Comparison of ENCODE assay signal across 19 mouse cellular contexts in genomic region chr2:102918301-102918700, GRCm38 (mm10). TPM values are rescaled to one million over a fixed set of nuclear protein-coding genes. Genes with fewer than 3 reads are reported as not detected.
DNase-seq lines count a peak whose midpoint lies in the region; ATAC-seq and TF ChIP-seq lines count a peak whose summit lies in the region.
"Had no signal": no experiment of that assay in that cellular context is flagged by ENCODE, and none has a peak within 500 bp of the region (broad histone marks: within the 10 kb centered on the region; RNA-seq: fewer than 3 reads in every experiment).

No protein-coding gene starts in this region.

- no peak for TF ChIP-seq RAD21 in MEL (IDR thresholded peaks at IDR 0.05; ENCODE audit: low read depth, low read length)

- no peak overlapping the region for H3K9ac ChIP-seq in midbrain, embryonic 11.5 days (ENCODE audit: low read length)
- H3K9ac ChIP-seq in midbrain, embryonic 13.5 days (replicated peaks): no peak overlapping the region
- no peak overlapping the region for H3K9ac ChIP-seq in MEL (ENCODE audit: control insufficient read depth, low read depth, low read length, poor library complexity, severe bottlenecking)

- H3K9me3 ChIP-seq in midbrain, embryonic 11.5 days (ENCODE audit: control insufficient read depth, low read length): no peaks in the 10 kb centered on the region
- H3K9me3 ChIP-seq in midbrain, embryonic 13.5 days: no peaks in the 10 kb centered on the region
- H3K9me3 ChIP-seq in MEL (replicated peaks; ENCODE audit: insufficient read depth, low read length): no peaks in the 10 kb centered on the region
- H3K9me3 ChIP-seq: G1E had no signal

- no peak for TF ChIP-seq POLR2A in MEL (IDR thresholded peaks at IDR 0.05; ENCODE audit: control insufficient read depth in 1 of 2, insufficient read depth in 1 of 2, low read depth in 1 of 2, low read length in 2 of 2, poor library complexity in 1 of 2)

- H3K4me2 ChIP-seq in midbrain, embryonic 11.5 days: no peak overlapping the region
- no peak overlapping the region for H3K4me2 ChIP-seq in midbrain, embryonic 13.5 days (replicated peaks)

- H3K36me3 ChIP-seq in midbrain, embryonic 11.5 days (ENCODE audit: control insufficient read depth, insufficient read depth, low read length): no peaks in the 10 kb centered on the region
- H3K36me3 ChIP-seq in midbrain, embryonic 13.5 days: no peaks in the 10 kb centered on the region
- H3K36me3 ChIP-seq in MEL (ENCODE audit: control insufficient read depth in 1 of 2, insufficient read depth in 2 of 2, low read length in 2 of 2): peaks cover 0 to 18% of the 10 kb centered on the region in 2 experiments; a peak in 2 of 4 replicates
- H3K36me3 ChIP-seq: G1E had no signal

- DNase-seq in midbrain, embryonic 11.5 days (ENCODE audit: low spot score, missing footprints): peak; percentile 19
- no peak for DNase-seq in MEL (ENCODE audit: low read depth, low spot score)
- DNase-seq in spleen, postnatal 4 days (ENCODE audit: low spot score in 2 of 2): no peak
- DNase-seq: adrenal gland, adult 2 months; adrenal gland, adult 8-10 months; adrenal gland, postnatal 10 days; adrenal gland, postnatal 14 days; adrenal gland, postnatal 25 days; adrenal gland, postnatal 36 days; B cell, adult 2 months; cerebellum, adult 11 months; cerebellum, adult 11-12 months; cerebellum, adult 18-20 months; cerebellum, adult 2 months had no signal

- TF ChIP-seq EP300 in MEL (IDR thresholded peaks at IDR 0.05; ENCODE audit: low read depth in 1 of 2, low read length in 2 of 2): peak; percentile 42; a peak in 2 of 4 replicates

- ATAC-seq in midbrain, embryonic 11.5 days (ENCODE audit: low FRiP score): no peak
- ATAC-seq in midbrain, embryonic 13.5 days: no peak
- ATAC-seq: activated CD4-positive, CD25-positive, alpha-beta regulatory T cell, adult 4 months; CD4-positive, CD25-positive, alpha-beta regulatory T cell, adult 4 months; Patski had no signal

- H3K27me3 ChIP-seq in midbrain, embryonic 11.5 days (ENCODE audit: control insufficient read depth, insufficient read depth, low read length): no peaks in the 10 kb centered on the region
- H3K27me3 ChIP-seq in midbrain, embryonic 13.5 days: no peaks in the 10 kb centered on the region
- H3K27me3 ChIP-seq in MEL (ENCODE audit: control insufficient read depth in 1 of 2, insufficient read depth in 2 of 2, low read length in 2 of 2): no peaks in the 10 kb centered on the region; a peak in 1 of 4 replicates
- H3K27me3 ChIP-seq: Patski had no signal

- 88% methylated on average over 1 of the region's 1 CpGs for WGBS in midbrain, embryonic 11.5 days
- 85% methylated on average over 1 of the region's 1 CpGs for WGBS in midbrain, embryonic 13.5 days

- H3K79me2 ChIP-seq in MEL (ENCODE audit: control insufficient read depth, insufficient read depth, low read length, poor library complexity): no peaks in the 10 kb centered on the region

- H3K4me1 ChIP-seq in midbrain, embryonic 11.5 days (ENCODE audit: control insufficient read depth, insufficient read depth, low read length): no peaks in the 10 kb centered on the region
- H3K4me1 ChIP-seq in midbrain, embryonic 13.5 days (replicated peaks): no peaks in the 10 kb centered on the region
- H3K4me1 ChIP-seq in MEL (ENCODE audit: control insufficient read depth in 1 of 2, insufficient read depth in 2 of 2, low read length in 2 of 2): peaks cover 7 to 12% of the 10 kb centered on the region in 2 experiments

- no peak for TF ChIP-seq CTCF in MEL (IDR thresholded peaks at IDR 0.05 in 2 of 3, conservative IDR thresholded peaks at IDR 0.05 in 1 of 3; ENCODE audit: control insufficient read depth in 1 of 3, insufficient read depth in 1 of 3, low read depth in 2 of 3, low read length in 3 of 3, poor library complexity in 1 of 3, severe bottlenecking in 1 of 3)

- H3K4me3 ChIP-seq in midbrain, embryonic 11.5 days (ENCODE audit: low read depth, low read length): no peak overlapping the region
- no peak overlapping the region for H3K4me3 ChIP-seq in midbrain, embryonic 13.5 days (replicated peaks)
- H3K4me3 ChIP-seq in MEL (ENCODE audit: control insufficient read depth in 1 of 2, insufficient read depth in 1 of 2, low read depth in 2 of 2, low read length in 2 of 2): no peak overlapping the region

- H3K27ac ChIP-seq in midbrain, embryonic 11.5 days (ENCODE audit: low read depth, low read length): no peak overlapping the region
- no peak overlapping the region for H3K27ac ChIP-seq in midbrain, embryonic 13.5 days
- H3K27ac ChIP-seq in MEL (ENCODE audit: control insufficient read depth, low read depth, low read length): no peak overlapping the region

TF ChIP-seq in MEL, 35 proteins besides CTCF, POLR2A, EP300 and RAD21:
- TF ChIP-seq MYB (IDR thresholded peaks at IDR 0.05; ENCODE audit: low read depth, low read length) (no peak), POLR2AphosphoS2 (IDR thresholded peaks at IDR 0.05; ENCODE audit: low read length) (no peak), ETS1 (IDR thresholded peaks at IDR 0.05; ENCODE audit: low read depth, low read length) (peak; percentile 48; the same call in 1 of the 2 replicates), GATA1 (IDR thresholded peaks at IDR 0.05; ENCODE audit: low read depth, low read length) (peak; percentile 62; the same call in 1 of the 2 replicates), RCOR1 (IDR thresholded peaks at IDR 0.05; ENCODE audit: low read depth, low read length) (peak; percentile 86), MYC (IDR thresholded peaks at IDR 0.05; ENCODE audit: low read depth, low read length) (0 out of 2 replicates have a peak, but pooled peaks have one; percentile 40), USF1 (IDR thresholded peaks at IDR 0.05; ENCODE audit: low read depth, low read length) (peak; percentile 37; the same call in 1 of the 2 replicates), GABPA (IDR thresholded peaks at IDR 0.05; ENCODE audit: low read depth, low read length) (no peak)

RNA-seq across cellular contexts. Expression of gene Cd44, which starts 16.8 kb away (rescaled TPM):
- polyA plus RNA-seq in midbrain, embryonic 11.5 days (2014; fragmentation: Nextera tagmentation; extraction: Ambion mirVana): 3.0 and 3.4 TPM in 2 replicates
- polyA plus RNA-seq in midbrain, embryonic 13.5 days (2015; fragmentation: Nextera tagmentation; extraction: Ambion mirVana): 1.5 and 2.1 TPM in 2 replicates
- total RNA-seq in MEL (2012; rRNA removed): 43.8 and 58.5 TPM in 2 replicates
- polyA plus RNA-seq in MEL (2012; ENCODE audit: insufficient read depth in 1 of 2, insufficient read length in 2 of 2, low read depth in 1 of 2, low replicate concordance in 2 of 2, missing spikeins in 1 of 2): 100 to 1,000 TPM in 1 of 2 experiments, 10 to 100 TPM in 1; 53.9 to 226 TPM

Comparison
In these comparisons a context has a peak if more than half of its experiments do, and no peak if none do; other contexts are left out.
1. RNA of gene Cd44, which starts 16.8 kb away (polyA plus RNA-seq): 53.9 to 226 TPM in MEL; 3.0 to 3.4 TPM in midbrain, embryonic 11.5 days and 1.5 to 2.1 TPM in midbrain, embryonic 13.5 days; every median in the first group is over 10 times any median in the second.